Mouse (Mus musculus) kidney, embryonic 15.5 days (tissue): ENCODE results near the gene Epb41l2. TPM values are rescaled to one million over a fixed set of nuclear protein-coding genes. Genes with fewer than 3 reads are reported as not detected.

ENCODE experiments used
- polyA plus RNA-seq: library from polyadenylated mRNA; unstranded; fragments of >200 nt; fragmentation: Nextera tagmentation; extraction: Ambion mirVana; gene quantifications from 2 replicates; pipeline ENCODE4 v1.2.1, GENCODE M21; 2015

The Epb41l2 gene
- polyA plus RNA-seq, 1 experiment from 2014 or later: 66.5 TPM

Other genes starting within 250 kb of the Epb41l2 start
- gene Akap7, start 51.9 kb upstream of the Epb41l2 start, polyA plus RNA-seq: 20.6 and 26.7 TPM in 2 replicates
- gene Smlr1, start 176.5 kb downstream of the Epb41l2 start, polyA plus RNA-seq: 0.22 and 0.93 TPM in 2 replicates